Mouse (Mus musculus) urinary bladder, adult 18-20 months (tissue): ENCODE data around the gene Slc27a1.

Experiments used
- DNase-seq, 2 experiments: peaks; one replicate each; pipeline ENCODE4 v3.0.0; 2022; ENCODE audit warnings: low spot score in 2 of 2, mixed read lengths in 2 of 2

Slc27a1 gene

GRCm38 (mm10) chr8:71554644-71555043 lies 14.0 kb upstream of the Slc27a1 start:
- no peak for DNase-seq

- DNase-seq = peak in 1 of 2 experiments; percentile 32
Observed at GRCm38 (mm10) chr8:71558071-71558957, 10.4 kb upstream of the Slc27a1 start, which contains the start of gene Tmem221. Gene Tmem221 (minus strand): TSS chr8:71558871.

- peak; percentile 63 to 66 for DNase-seq
Observed at GRCm38 (mm10) chr8:71558958-71559690, 9.6 kb upstream of the Slc27a1 start.

GRCm38 (mm10) chr8:71560071-71560470 lies 8.6 kb upstream of the Slc27a1 start:
- DNase-seq = no peak

- no peak for DNase-seq
Observed at GRCm38 (mm10) chr8:71560765-71561164, 7.9 kb upstream of the Slc27a1 start.

- DNase-seq = peak in 1 of 2 experiments; percentile 44
Observed at GRCm38 (mm10) chr8:71561401-71561800, 7.3 kb upstream of the Slc27a1 start.

- DNase-seq = peak; percentile 62 to 86
Observed at GRCm38 (mm10) chr8:71562751-71563150, 5.9 kb upstream of the Slc27a1 start.

- DNase-seq = no peak
Observed at GRCm38 (mm10) chr8:71563992-71564391, 4.7 kb upstream of the Slc27a1 start.

- no peak for DNase-seq
Observed at GRCm38 (mm10) chr8:71566501-71566900, 2.2 kb upstream of the Slc27a1 start, which contains the start of gene Nxnl1. Gene Nxnl1 (minus strand): TSS chr8:71566601.

- DNase-seq = no peak
Observed at GRCm38 (mm10) chr8:71567587-71567986, 1.1 kb upstream of the Slc27a1 start.

GRCm38 (mm10) chr8:71568941-71569340 lies 259 bp downstream of the Slc27a1 start:
- DNase-seq = no peak

- DNase-seq = peak; percentile 89 to 92
Observed at GRCm38 (mm10) chr8:71569366-71570290, 946 bp downstream of the Slc27a1 start.

GRCm38 (mm10) chr8:71570291-71570954 lies 1.7 kb downstream of the Slc27a1 start:
- peak; percentile 94 to 95 for DNase-seq

GRCm38 (mm10) chr8:71572077-71572476 lies 3.4 kb downstream of the Slc27a1 start:
- no peak for DNase-seq

- DNase-seq = peak in 1 of 2 experiments; percentile 54
Observed at GRCm38 (mm10) chr8:71572847-71573633, 4.4 kb downstream of the Slc27a1 start.

- DNase-seq = no peak
Observed at GRCm38 (mm10) chr8:71574426-71574825, 5.7 kb downstream of the Slc27a1 start.

- no peak for DNase-seq
Observed at GRCm38 (mm10) chr8:71575020-71575419, 6.3 kb downstream of the Slc27a1 start.

GRCm38 (mm10) chr8:71577856-71578387 lies 9.2 kb downstream of the Slc27a1 start:
- DNase-seq = no peak

GRCm38 (mm10) chr8:71579009-71579408 lies 10.3 kb downstream of the Slc27a1 start:
- DNase-seq = no peak

- no peak for DNase-seq
Observed at GRCm38 (mm10) chr8:71579476-71579875, 10.8 kb downstream of the Slc27a1 start.
